Mouse (Mus musculus) midbrain, embryonic 13.5 days (tissue): Measurements from ENCODE around the gene Miip. TPM values are rescaled to one million over a fixed set of nuclear protein-coding genes. Genes with fewer than 3 reads are reported as not detected.

Source experiments
- ATAC-seq: fragments of 200-750 bp; cut with Nextera tagmentation; 2 replicates; pipeline ENCODE4 v1.8.0; 2017; ENCODE audit warnings: mild to moderate bottlenecking, moderate TSS enrichment, moderate library complexity
- H3K27ac ChIP-seq: fragments of 300-500 bp; sonication (generic); 2 replicates; pipeline ENCODE4 v1.5.1; 2015; ENCODE audit warnings: inconsistent platforms, mild to moderate bottlenecking, moderate library complexity
- H3K27me3 ChIP-seq: fragments of 300-500 bp; sonication (generic); 2 replicates; pipeline ENCODE4 v1.6.1; 2015; ENCODE audit warnings: mild to moderate bottlenecking, inconsistent platforms
- H3K36me3 ChIP-seq: fragments of 300-500 bp; sonication (generic); 2 replicates; pipeline ENCODE4 v1.6.1; 2015; ENCODE audit warnings: mild to moderate bottlenecking, inconsistent platforms
- H3K4me1 ChIP-seq: fragments of 300-500 bp; sonication (generic); replicated peaks from 2 replicates; pipeline ENCODE4 v1.6.1; 2015; ENCODE audit warnings: inconsistent platforms
- H3K4me2 ChIP-seq: fragments of 300-500 bp; sonication (generic); replicated peaks from 2 replicates; pipeline ENCODE4 v1.6.1; 2015; ENCODE audit warnings: moderate library complexity, mild to moderate bottlenecking, inconsistent platforms
- H3K4me3 ChIP-seq: fragments of 300-500 bp; sonication (generic); replicated peaks from 2 replicates; pipeline ENCODE4 v1.5.1; 2015; ENCODE audit warnings: mild to moderate bottlenecking, inconsistent platforms
- H3K9ac ChIP-seq: fragments of 300-500 bp; sonication (generic); replicated peaks from 2 replicates; pipeline ENCODE4 v1.6.1; 2015; ENCODE audit warnings: mild to moderate bottlenecking, inconsistent platforms
- H3K9me3 ChIP-seq: fragments of 300-500 bp; sonication (generic); 2 replicates; pipeline ENCODE4 v1.6.1; 2016; ENCODE audit warnings: mild to moderate bottlenecking, inconsistent platforms
- WGBS: fragments of 180-500 bp; shearing (Covaris S2); methylation state at CpG from one replicate; pipeline ENCODE4 v1.1.7; 2015; 5-methylcytosine and 5-hydroxymethylcytosine counted together
- polyA plus RNA-seq: library from polyadenylated mRNA; unstranded; fragments of >200 nt; fragmentation: Nextera tagmentation; extraction: Ambion mirVana; gene quantifications from 2 replicates; pipeline ENCODE4 v1.2.1, GENCODE M21; 2015

The Miip gene
- 47.4 and 50.3 TPM in 2 replicates for polyA plus RNA-seq

- Histone ChIP-seq H3K9me3 (no peaks in the 10 kb centered on the region), H3K4me2 (peak within 1 kb of the TSS; percentile 86), H3K4me3 (peak within 1 kb of the TSS; percentile 82), H3K4me1 (peaks cover 25% of the 10 kb centered on the region), H3K9ac (peak within 1 kb of the TSS; percentile 84), H3K27ac (peak within 1 kb of the TSS; percentile 82), H3K36me3 (peaks cover 43% of the 10 kb centered on the region), H3K27me3 (no peaks in the 10 kb centered on the region)
- WGBS: under 1% methylated on average over 30 of the region's 30 CpGs
- ATAC-seq: peak; percentile 98
Observed at GRCm38 (mm10) chr4:147868450-147869031, at the start of gene Miip, which contains the start of gene Fv1. Miip (minus strand) TSS chr4:147868816. Fv1 (plus strand) TSS chr4:147868979.

- Histone ChIP-seq H3K9me3 (no peaks in the 10 kb centered on the region), H3K36me3 (0 out of 2 replicates have a peak, but pooled peaks cover 2% of the 10 kb centered on the region), H3K27ac (no peak overlapping the region), H3K4me2 (no peak overlapping the region), H3K4me3 (no peak overlapping the region), H3K9ac (no peak overlapping the region), H3K4me1 (peaks cover 4% of the 10 kb centered on the region), H3K27me3 (no peaks in the 10 kb centered on the region)
- 91% methylated on average over 5 of the region's 5 CpGs for WGBS
- no peak for ATAC-seq
Observed at GRCm38 (mm10) chr4:147909486-147909885, 40.9 kb upstream of the Miip start.

GRCm38 (mm10) chr4:147906230-147906629 is 37.6 kb upstream of the Miip start:
- Histone ChIP-seq H3K4me3 (no peak overlapping the region), H3K4me1 (peaks cover 16% of the 10 kb centered on the region), H3K36me3 (peaks cover 17% of the 10 kb centered on the region), H3K9ac (no peak overlapping the region), H3K4me2 (no peak overlapping the region), H3K9me3 (no peaks in the 10 kb centered on the region), H3K27me3 (no peaks in the 10 kb centered on the region), H3K27ac (no peak overlapping the region)
- WGBS: 87% methylated on average over 5 of the region's 5 CpGs
- ATAC-seq: no peak

- peaks cover 16% of the 10 kb centered on the region for H3K4me1 ChIP-seq
- no peaks in the 10 kb centered on the region for H3K27me3 ChIP-seq
- WGBS: under 1% methylated on average over 8 of the region's 8 CpGs
- peak overlapping the region; percentile 56 for H3K4me2 ChIP-seq
- no peak; the same call in none of the 2 replicates for ATAC-seq
- peak overlapping the region; percentile 79 for H3K4me3 ChIP-seq
- peak overlapping the region; percentile 78 for H3K27ac ChIP-seq
- no peaks in the 10 kb centered on the region for H3K9me3 ChIP-seq
- H3K9ac ChIP-seq: peak overlapping the region; percentile 83; the same call in 1 of the 2 replicates
- H3K36me3 ChIP-seq: peaks cover 23% of the 10 kb centered on the region
Observed at GRCm38 (mm10) chr4:147905090-147905659, 36.6 kb upstream of the Miip start.

GRCm38 (mm10) chr4:147904313-147905089 is 35.9 kb upstream of the Miip start, which contains the start of gene Mfn2:
Mfn2 (minus strand) TSS chr4:147904704.
- Histone ChIP-seq H3K27me3 (no peaks in the 10 kb centered on the region), H3K36me3 (peaks cover 30% of the 10 kb centered on the region), H3K4me2 (peak within 1 kb of the TSS; percentile 66), H3K4me1 (peaks cover 16% of the 10 kb centered on the region), H3K4me3 (peak within 1 kb of the TSS; percentile 79), H3K9me3 (no peaks in the 10 kb centered on the region), H3K9ac (peak within 1 kb of the TSS; percentile 83), H3K27ac (peak within 1 kb of the TSS; percentile 78)
- ATAC-seq: peak; percentile 93
- under 1% methylated on average over 48 of the region's 59 CpGs for WGBS

- Histone ChIP-seq H3K36me3 (peaks cover 39% of the 10 kb centered on the region), H3K4me1 (peaks cover 16% of the 10 kb centered on the region), H3K4me3 (peak overlapping the region; percentile 79), H3K4me2 (peak overlapping the region; percentile 66), H3K9ac (peak overlapping the region; percentile 83), H3K27me3 (no peaks in the 10 kb centered on the region), H3K9me3 (no peaks in the 10 kb centered on the region), H3K27ac (no peak overlapping the region)
- no peak for ATAC-seq
- 88% methylated on average over 3 of the region's 3 CpGs for WGBS
Observed at GRCm38 (mm10) chr4:147903601-147904000, 35.0 kb upstream of the Miip start.

- H3K4me3 ChIP-seq: 0 out of 2 replicates have a peak overlapping the region, but pooled peaks have one; percentile 79
- H3K27ac ChIP-seq: no peak overlapping the region
- peak overlapping the region; percentile 66; the same call in 1 of the 2 replicates for H3K4me2 ChIP-seq
- peaks cover 45% of the 10 kb centered on the region for H3K36me3 ChIP-seq
- peaks cover 16% of the 10 kb centered on the region for H3K4me1 ChIP-seq
- no peaks in the 10 kb centered on the region for H3K9me3 ChIP-seq
- H3K27me3 ChIP-seq: no peaks in the 10 kb centered on the region
- 92% methylated on average over 12 of the region's 12 CpGs for WGBS
- no peak for ATAC-seq
- no peak overlapping the region for H3K9ac ChIP-seq
Observed at GRCm38 (mm10) chr4:147902906-147903500, 34.4 kb upstream of the Miip start.

- Histone ChIP-seq H3K9me3 (no peaks in the 10 kb centered on the region), H3K9ac (no peak overlapping the region), H3K27me3 (no peaks in the 10 kb centered on the region), H3K36me3 (peaks cover 71% of the 10 kb centered on the region), H3K4me3 (no peak overlapping the region), H3K27ac (no peak overlapping the region), H3K4me1 (peaks cover 16% of the 10 kb centered on the region), H3K4me2 (no peak overlapping the region)
- WGBS: 87% methylated on average over 7 of the region's 7 CpGs
- ATAC-seq: no peak
Observed at GRCm38 (mm10) chr4:147900452-147900851, 31.8 kb upstream of the Miip start.

GRCm38 (mm10) chr4:147897348-147897747 is 28.7 kb upstream of the Miip start:
- H3K9ac ChIP-seq: no peak overlapping the region
- no peak for ATAC-seq
- WGBS: 86% methylated on average over 3 of the region's 3 CpGs
- no peak overlapping the region for H3K27ac ChIP-seq
- H3K27me3 ChIP-seq: no peaks in the 10 kb centered on the region
- no peaks in the 10 kb centered on the region for H3K9me3 ChIP-seq
- H3K4me3 ChIP-seq: no peak overlapping the region
- peaks cover 91% of the 10 kb centered on the region for H3K36me3 ChIP-seq
- no peak overlapping the region for H3K4me2 ChIP-seq
- H3K4me1 ChIP-seq: no peaks in the 10 kb centered on the region

GRCm38 (mm10) chr4:147896411-147896810 is 27.8 kb upstream of the Miip start:
- Histone ChIP-seq H3K27ac (no peak overlapping the region), H3K9me3 (no peaks in the 10 kb centered on the region), H3K9ac (no peak overlapping the region), H3K36me3 (peaks cover 94% of the 10 kb centered on the region), H3K27me3 (no peaks in the 10 kb centered on the region), H3K4me3 (no peak overlapping the region), H3K4me2 (no peak overlapping the region), H3K4me1 (no peaks in the 10 kb centered on the region)
- 81% methylated on average over 1 of the region's 1 CpGs for WGBS
- ATAC-seq: no peak

GRCm38 (mm10) chr4:147895815-147896330 is 27.3 kb upstream of the Miip start:
- no peaks in the 10 kb centered on the region for H3K4me1 ChIP-seq
- 94% methylated on average over 4 of the region's 4 CpGs for WGBS
- H3K27ac ChIP-seq: no peak overlapping the region
- no peak for ATAC-seq
- no peaks in the 10 kb centered on the region for H3K9me3 ChIP-seq
- H3K27me3 ChIP-seq: no peaks in the 10 kb centered on the region
- no peak overlapping the region for H3K4me2 ChIP-seq
- peaks cover 98% of the 10 kb centered on the region for H3K36me3 ChIP-seq
- H3K4me3 ChIP-seq: no peak overlapping the region
- H3K9ac ChIP-seq: no peak overlapping the region
